Mouse (Mus musculus): ENCODE measurements around the gene Dcx. TPM values are rescaled to one million over a fixed set of nuclear protein-coding genes. Genes with fewer than 3 reads are reported as not detected.

Gene Dcx
- total RNA-seq (2022) = 10 to 100 TPM; 12.0 to 15.3 (median 12.5) TPM

GRCm38 (mm10) chrX:143932958-143933357 is at the start of gene Dcx:
Gene Dcx, minus strand, starts transcription at chrX:143933311.
- peak in 1 of 2 experiments; percentile 10 for DNase-seq (ENCODE audit: low spot score in 2 of 2)

DNA sequence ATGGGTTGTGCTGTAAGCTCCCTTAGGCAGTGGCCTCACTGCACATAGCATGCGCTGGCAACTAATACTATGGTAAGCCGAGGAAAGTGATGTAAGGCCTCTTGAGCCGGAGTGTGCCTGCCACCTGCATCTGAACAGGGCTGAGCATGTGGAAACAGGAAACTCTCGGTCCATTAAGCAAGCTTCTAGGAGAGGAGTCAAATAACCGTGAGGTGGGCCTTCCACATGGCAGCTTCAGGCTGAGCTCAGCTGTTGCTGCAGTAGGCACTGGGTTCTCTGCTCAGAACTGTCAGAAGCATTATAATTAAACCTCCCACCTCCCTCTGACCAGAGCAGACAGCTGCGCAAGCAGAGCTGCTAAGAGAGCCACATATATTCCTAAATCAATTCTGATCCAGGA is 33.1 kb upstream of the Dcx start:
- no peak for DNase-seq (ENCODE audit: low spot score in 2 of 2)

- no peak for DNase-seq (ENCODE audit: low spot score in 2 of 2)
Observed at GRCm38 (mm10) chrX:143933671-143934070, 560 bp upstream of the Dcx start.

- no peak for DNase-seq (ENCODE audit: low spot score in 2 of 2)
Observed at GRCm38 (mm10) chrX:143932530-143932929, 581 bp downstream of the Dcx start.

GRCm38 (mm10) chrX:143931400-143932185 is 1.5 kb downstream of the Dcx start:
- DNase-seq (ENCODE audit: low spot score in 2 of 2) = no peak

GRCm38 (mm10) chrX:143922070-143922469 is 11.0 kb downstream of the Dcx start:
- no peak for DNase-seq (ENCODE audit: low spot score in 2 of 2)

- DNase-seq (ENCODE audit: low spot score in 2 of 2) = no peak
Observed at GRCm38 (mm10) chrX:143906699-143907471, 26.2 kb downstream of the Dcx start.

DNA sequence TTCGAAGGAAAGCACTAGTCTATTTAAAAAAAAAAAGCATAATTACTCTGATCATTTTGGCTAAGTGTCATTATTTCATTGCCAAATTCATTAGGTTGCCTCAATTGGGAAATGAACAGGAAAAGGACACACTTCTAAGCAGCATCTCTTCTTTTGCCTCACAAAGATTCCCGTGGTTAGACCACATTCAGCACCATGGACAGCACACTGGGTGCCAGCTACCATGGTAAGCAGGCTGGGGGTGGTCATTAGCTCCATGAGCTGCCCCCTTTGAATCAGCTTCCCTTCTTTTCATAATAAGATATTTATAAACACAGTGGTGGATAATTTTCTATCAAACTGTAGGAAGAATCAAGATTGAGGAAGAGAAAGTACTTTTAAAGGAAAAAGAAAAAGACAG is 28.4 kb downstream of the Dcx start:
- DNase-seq (ENCODE audit: low spot score in 2 of 2) = no peak

GRCm38 (mm10) chrX:143902300-143902699 is 30.8 kb downstream of the Dcx start:
- peak; percentile 20 to 21 for DNase-seq (ENCODE audit: low spot score in 2 of 2)

DNA sequence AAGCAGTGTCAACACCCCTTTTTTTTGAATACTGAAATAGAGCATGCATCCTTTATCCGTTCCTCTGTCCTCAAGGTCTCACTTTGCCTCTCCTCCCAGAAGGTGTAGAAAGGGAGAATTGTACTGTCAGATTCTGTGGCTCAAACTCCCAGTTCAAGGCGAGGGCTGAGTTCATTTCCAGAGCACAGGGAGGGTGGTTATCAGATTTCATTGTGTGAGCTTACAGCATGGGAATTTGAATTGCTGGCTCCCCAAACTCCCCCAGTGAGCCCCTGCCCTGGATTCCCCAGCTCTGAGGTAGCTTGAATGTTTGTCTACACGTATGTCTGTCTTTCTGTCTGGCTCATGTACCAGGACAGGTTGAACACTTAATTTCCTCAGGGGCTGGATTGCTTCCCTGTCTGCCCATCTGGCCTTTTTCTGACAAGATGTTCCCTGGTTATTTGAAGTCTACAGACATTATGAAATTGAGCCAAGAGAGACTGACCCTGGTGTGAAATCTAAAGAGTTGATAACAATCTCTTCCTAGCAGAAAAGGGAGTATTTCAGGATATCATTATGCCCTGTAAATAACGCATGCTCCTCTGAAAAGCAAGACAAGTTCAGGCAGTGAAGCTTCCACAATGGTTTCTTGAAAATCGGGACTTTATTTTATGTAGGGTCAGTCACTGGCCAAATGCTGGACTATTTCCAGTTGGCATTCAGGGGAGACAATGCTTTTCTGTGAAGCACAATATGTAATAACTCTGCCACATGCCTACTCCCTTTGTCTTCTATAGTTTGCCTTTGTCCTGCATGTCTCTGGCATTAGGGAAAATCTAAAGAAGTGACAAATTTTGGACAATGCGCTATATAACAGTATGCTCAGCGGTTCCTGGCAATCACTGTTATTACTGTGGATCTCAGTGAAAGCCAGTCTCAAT is 35.5 kb downstream of the Dcx start:
- DNase-seq (ENCODE audit: low spot score in 2 of 2) = no peak

DNA sequence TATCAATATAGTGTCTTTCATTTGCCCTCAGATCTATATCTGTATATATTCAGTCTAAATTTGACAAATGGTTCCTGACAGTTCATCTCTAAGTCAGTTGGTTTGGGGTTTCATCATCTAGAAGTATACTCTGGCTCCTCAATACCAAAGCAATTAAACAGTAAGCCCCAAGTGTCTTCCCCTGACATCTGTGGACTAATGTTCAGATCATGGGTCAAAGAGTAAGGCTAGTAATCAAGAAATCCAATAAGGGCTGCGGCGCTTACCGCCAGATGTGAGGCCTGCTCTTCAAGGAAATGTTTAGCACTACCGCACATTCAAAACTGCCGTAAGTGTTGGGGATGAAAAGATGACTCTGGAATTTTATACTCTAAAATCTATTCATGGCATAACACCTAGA is 36.2 kb downstream of the Dcx start:
- no peak for DNase-seq (ENCODE audit: low spot score in 2 of 2)

DNA sequence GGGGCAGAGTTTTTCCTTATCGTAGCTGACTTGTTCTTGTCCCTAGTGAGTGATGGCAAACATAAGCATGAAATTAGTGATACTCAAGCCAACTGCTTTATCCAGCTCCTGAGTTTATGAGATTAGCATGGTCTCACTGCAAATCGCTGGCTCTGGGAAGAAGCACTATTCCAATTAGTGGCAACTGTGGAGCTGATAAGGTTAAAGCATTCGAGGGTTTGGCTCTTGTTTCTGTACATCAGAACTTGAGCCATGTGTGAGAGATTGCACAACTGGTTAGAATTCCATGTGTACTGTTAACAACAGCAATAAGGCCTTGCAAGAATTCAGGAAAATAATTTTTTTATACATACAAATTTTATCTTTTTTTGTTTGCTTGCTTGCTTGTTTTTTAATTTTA is 39.9 kb downstream of the Dcx start:
- DNase-seq (ENCODE audit: low spot score in 2 of 2) = no peak

GRCm38 (mm10) chrX:143885765-143886164 is 47.3 kb downstream of the Dcx start:
- no peak for DNase-seq (ENCODE audit: low spot score in 2 of 2)

DNA sequence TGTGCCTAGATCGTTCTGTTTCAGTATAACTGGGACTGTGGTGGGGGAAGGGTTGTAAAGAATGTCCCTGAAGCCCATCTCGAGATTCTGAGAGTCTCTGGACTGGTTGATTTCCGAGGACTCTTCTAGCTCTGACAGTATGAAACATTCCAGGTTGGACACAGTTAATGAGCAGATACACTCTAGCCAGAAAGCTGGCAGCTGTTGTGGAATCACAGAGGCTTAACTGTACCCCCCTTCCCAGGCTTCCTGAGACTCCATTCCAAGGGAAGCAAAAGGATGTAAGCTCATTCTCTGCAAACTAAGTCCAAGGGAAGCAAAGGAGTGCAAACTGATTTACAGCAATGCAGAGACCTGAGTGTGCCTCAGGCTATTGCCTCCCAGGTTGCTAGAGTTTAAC is 48.2 kb downstream of the Dcx start:
- DNase-seq (ENCODE audit: low spot score in 2 of 2) = no peak

DNA sequence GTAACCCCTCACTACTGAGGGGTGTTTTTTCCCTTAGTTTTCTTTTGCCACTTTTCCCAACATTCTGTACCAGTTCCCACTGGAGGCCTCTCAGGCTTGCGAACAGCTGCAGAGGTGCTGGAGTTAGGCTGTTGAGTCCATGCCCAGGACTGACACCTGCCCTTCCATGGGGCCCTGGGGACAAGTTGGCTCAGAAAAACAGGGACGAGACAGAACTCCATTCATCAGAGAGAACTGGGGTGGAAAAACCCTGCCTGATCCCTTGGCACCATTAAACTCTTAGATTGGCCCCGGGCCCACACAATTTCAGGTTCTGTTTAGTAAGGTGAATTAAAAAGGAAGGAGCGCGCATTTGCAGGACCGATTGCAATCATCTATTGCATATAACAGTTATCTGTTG is 48.8 kb downstream of the Dcx start:
- no peak for DNase-seq (ENCODE audit: low spot score in 2 of 2)

- DNase-seq (ENCODE audit: low spot score in 2 of 2) = no peak
Observed at GRCm38 (mm10) chrX:143881806-143882468, 51.2 kb downstream of the Dcx start.

- no peak for DNase-seq (ENCODE audit: low spot score in 2 of 2)
Observed at GRCm38 (mm10) chrX:143879631-143880030, 53.5 kb downstream of the Dcx start.

GRCm38 (mm10) chrX:143867129-143867664 is 65.9 kb downstream of the Dcx start:
- DNase-seq (ENCODE audit: low spot score in 2 of 2) = no peak

GRCm38 (mm10) chrX:143851351-143851750 is 81.8 kb downstream of the Dcx start:
- DNase-seq (ENCODE audit: low spot score in 2 of 2) = no peak

- no peak for DNase-seq (ENCODE audit: low spot score in 2 of 2)
Observed at GRCm38 (mm10) chrX:143849969-143850368, 83.1 kb downstream of the Dcx start.

- DNase-seq (ENCODE audit: low spot score in 2 of 2) = no peak
Observed at GRCm38 (mm10) chrX:143846637-143847036, 86.5 kb downstream of the Dcx start.

All from layer of hippocampus, adult 8-10 months (tissue).